Mouse (Mus musculus): Measurements from ENCODE around the gene Gm45716.

The Gm45716 gene

DNA sequence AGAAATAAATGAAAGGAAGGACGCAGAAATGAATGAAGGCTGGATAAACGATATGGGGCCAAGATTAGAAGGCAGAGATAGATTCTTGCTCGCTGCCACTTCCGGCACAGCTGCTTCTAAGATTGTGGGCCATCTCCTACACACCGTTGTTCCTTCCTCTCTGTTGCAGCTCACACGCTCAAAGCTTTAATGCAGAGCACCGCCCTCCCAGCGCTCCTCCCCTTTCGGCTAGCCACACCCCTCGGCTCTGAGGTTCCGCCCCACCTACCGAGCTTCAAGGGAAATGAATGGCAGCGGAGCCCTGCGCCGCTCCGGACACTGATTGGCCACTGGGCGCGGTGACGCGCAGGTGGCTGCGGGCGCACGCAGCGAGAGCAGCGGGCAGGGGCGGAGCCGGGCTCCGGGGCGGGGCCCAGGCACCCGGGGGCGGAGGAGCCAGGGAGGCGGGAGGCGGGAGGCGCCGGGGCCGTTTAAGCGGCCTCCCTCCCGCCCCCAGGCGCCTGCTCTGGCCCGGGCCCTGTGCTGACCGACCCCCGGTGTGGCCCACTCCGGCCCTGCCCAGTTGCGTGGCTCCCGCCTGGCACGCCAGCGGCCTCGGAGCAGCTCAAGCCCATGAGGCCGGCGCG, 61.7 kb downstream of the Gm45716 start, which contains the start of gene Mmd:
TSS of gene Mmd (plus strand) at position 432 of the 626 bp plus-strand sequence.
- DNase-seq (ENCODE audit: extremely low read depth, insufficient read length, low spot score): peak; percentile 99

DNA sequence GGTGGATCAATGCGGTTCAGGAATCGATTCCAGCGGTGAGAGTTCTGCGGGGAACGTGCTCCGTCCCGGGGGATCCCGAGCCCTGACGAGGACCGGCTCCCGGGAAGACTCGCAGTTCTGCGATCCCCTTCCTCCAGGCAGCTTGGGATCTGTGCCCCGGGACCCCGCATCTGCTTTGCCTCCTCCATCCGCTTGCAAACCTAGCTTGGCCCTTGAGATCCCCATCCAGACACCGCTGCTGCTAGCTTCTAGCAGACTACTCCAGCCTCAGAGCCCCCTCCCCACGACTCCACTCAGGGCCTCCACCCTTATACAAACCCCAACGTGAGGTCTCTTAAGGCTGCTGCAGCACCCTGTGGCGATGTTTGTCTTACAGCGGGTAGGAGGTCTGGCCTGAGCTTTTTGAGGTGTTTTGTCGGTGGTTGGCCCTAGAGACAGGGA, 62.2 kb downstream of the Gm45716 start:
- DNase-seq (ENCODE audit: extremely low read depth, insufficient read length, low spot score): no peak

DNA sequence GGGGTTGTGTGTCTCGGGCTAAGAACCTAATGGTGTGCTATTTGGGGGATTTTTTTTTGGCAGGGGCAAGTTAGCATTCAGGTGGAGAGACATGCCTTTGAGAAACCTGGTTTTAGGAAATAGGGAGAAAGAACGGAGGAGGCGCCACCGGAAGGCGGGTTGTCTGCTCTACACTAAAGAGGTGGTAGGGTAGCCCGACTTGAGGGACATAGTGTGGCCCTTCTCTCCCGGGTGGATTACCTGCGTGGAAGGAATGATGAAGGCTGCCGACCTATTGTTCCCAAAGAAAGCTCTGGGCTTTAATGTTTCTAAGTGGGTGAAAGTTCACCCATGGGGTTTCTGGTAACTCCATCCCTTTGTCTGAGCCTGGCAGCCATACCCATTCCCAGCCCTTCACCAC, 62.7 kb downstream of the Gm45716 start:
- DNase-seq (ENCODE audit: extremely low read depth, insufficient read length, low spot score): no peak

GRCm38 (mm10) chr11:90250730-90251129, 63.2 kb downstream of the Gm45716 start:
- DNase-seq (ENCODE audit: extremely low read depth, insufficient read length, low spot score): no peak

DNA sequence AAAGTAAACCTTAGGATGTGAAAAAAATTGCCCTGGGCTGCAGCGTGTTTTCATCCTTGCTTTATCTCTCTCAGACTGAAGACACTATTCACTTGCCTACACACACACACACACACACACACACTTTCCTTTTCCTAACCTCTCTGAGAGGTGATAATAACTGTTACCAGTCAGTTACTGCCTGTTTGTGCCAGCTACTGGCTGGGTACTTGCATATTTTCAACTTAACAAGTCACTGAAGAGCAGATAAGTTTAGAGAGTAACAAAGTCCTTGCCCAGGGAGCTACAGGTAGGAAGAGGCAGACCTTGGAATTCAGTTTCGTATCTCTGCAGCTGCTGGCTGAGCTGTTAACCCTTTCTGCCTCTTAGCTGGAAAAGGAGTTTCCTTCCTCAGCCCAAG, 64.4 kb downstream of the Gm45716 start:
- DNase-seq (ENCODE audit: extremely low read depth, insufficient read length, low spot score): peak; percentile 24

GRCm38 (mm10) chr11:90252366-90252765, 64.9 kb downstream of the Gm45716 start:
- peak; percentile 21 for DNase-seq (ENCODE audit: extremely low read depth, insufficient read length, low spot score)

- no peak for DNase-seq (ENCODE audit: extremely low read depth, insufficient read length, low spot score)
Observed at GRCm38 (mm10) chr11:90254536-90254935, 67.1 kb downstream of the Gm45716 start.

DNA sequence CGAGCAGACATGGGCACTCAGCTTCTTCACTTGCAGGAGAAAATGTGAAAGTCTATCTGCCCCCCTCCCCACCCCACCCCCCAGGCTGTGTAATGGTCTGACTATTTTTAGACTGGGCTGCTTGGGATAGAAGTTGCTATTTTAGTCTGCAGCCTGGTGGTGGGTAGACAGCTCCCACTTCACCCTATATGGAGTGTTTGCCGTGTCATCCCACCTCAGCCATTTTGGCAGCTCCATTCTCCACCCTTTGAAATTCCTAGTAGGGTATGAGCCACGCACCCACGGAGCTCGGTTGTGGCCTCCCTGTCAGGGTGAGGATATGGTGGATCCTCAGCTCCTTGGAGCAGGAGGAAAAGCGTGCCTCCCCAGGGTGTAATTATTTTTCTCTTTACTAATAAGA, 68.2 kb downstream of the Gm45716 start:
- DNase-seq (ENCODE audit: extremely low read depth, insufficient read length, low spot score): no peak

GRCm38 (mm10) chr11:90256833-90257525, 69.5 kb downstream of the Gm45716 start:
- no peak for DNase-seq (ENCODE audit: extremely low read depth, insufficient read length, low spot score)

DNA sequence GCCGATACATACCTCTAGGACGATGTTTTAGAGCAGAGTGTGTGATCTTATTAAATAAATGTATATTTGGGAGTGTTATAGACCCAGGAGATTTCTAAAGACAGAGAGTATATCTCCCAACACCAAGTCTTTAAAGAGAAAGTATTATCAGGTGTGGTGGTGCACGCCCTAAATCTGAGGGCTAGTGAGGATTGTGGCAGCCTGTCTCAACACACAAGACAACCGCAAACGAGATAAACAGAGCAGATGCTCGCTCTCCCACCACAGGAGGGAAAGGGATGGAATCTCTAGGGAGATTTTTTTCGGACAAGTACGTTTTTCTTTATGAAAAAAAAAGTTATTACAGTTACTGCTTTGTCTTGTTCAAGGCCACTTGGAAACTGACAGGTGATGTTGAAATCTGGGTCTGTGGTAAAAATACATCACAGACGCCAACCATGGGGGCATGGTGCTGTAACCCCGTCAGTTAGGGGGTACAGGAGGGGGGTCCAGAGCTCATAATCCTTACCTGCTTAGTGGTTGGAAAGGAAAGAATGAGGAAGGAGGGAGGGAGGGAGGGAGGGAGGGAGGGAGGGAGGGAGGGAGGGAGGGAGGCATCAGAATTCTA, 70.9 kb downstream of the Gm45716 start:
- DNase-seq (ENCODE audit: extremely low read depth, insufficient read length, low spot score): no peak

DNA sequence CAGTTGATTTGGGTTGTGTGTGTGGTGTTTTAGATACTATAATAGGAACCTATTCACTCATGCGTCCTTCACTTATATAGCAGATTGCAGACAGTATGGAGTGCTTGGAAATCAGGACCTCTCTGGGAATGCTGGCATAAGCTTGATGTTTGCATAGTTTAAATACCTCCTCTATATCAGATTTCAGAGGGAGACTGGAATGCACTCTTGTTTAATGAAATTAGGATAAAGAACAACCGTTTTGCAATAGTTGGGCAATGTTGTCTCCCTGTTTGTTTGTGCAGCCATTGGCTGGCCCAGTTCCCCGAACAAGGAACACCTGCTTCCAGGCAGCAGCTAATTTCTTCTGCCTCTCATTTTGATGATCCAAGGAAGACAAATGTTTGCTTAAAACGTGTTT, 71.6 kb downstream of the Gm45716 start:
- DNase-seq (ENCODE audit: extremely low read depth, insufficient read length, low spot score): no peak

DNA sequence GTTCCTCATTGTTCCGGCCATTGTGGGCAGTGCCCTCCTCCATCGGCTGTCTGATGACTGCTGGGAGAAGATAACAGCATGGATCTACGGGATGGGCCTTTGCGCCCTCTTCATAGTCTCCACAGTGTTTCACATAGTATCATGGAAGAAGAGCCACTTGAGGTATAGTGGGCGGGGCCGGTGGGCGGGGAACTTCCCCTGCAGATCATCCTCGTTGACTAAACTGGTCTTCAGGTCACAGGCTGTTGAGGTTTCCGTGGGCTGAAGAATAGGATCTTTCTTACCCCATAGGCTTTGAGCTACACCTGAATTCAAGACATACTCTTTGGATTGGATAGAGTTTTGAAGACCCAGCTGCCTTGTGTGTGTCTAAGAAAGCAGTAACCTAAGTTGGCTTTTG, 72.3 kb downstream of the Gm45716 start:
- DNase-seq (ENCODE audit: extremely low read depth, insufficient read length, low spot score): no peak

DNA sequence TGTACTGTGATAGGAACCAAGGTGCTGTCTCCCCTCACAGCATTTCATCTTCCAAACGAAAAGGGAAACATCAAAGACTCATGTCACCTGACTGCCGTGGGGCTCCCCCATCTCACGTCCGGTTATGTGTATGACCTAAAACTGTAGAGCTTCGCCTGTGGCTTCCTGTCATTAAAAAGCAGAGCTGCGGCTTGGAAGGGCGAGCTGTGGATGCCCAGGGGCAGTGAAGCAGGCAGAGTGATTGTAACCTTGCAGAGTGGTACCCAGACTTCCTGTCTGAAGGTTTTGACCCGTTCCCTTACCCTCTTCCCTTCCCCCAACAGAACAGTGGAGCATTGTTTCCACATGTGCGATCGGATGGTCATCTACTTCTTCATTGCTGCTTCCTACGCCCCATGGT, 76.7 kb downstream of the Gm45716 start:
- no peak for DNase-seq (ENCODE audit: extremely low read depth, insufficient read length, low spot score)

DNA sequence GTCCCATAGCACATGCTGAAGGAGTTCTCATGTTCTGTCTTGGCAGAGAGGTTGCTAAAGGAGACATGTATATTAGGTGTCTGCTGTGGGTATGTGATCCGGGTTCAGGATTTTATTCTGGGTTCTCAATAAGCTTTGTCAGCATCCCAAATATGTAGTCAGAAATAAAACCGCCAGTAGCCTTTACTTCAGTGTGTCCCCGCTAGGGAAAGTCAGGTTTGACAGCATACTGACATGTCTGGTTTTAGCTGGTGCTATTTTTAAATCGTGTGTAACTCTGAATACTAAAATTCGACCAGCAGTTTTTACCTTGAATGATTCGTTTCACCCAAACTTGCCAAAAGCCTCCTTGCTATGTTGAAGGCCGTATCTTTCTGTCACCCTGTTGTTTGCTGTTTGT, 78.1 kb downstream of the Gm45716 start:
- DNase-seq (ENCODE audit: extremely low read depth, insufficient read length, low spot score): no peak

DNA sequence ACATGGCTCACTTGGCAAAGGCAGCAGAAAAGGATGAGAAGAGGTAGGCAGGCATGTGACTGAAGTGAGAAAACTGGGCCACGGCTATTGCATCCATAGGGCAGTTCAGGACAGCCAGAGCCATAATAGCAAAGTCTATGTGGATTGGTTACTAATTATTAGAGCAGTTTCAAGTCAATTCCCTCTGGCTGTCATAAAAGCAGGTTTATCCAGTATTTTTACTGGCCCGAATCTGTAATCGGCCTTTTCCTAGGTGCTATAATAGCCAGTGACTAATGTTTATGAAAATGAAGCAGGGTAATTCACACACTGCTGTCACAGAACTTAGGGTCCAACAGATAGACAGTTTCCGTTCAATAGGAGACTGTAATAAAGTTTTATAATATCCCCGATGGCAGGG, 81.5 kb downstream of the Gm45716 start:
- DNase-seq (ENCODE audit: extremely low read depth, insufficient read length, low spot score): no peak

GRCm38 (mm10) chr11:90269398-90270123, 82.1 kb downstream of the Gm45716 start:
- no peak for DNase-seq (ENCODE audit: extremely low read depth, insufficient read length, low spot score)

GRCm38 (mm10) chr11:90270132-90270877, 82.8 kb downstream of the Gm45716 start:
- DNase-seq (ENCODE audit: extremely low read depth, insufficient read length, low spot score): no peak

- no peak for DNase-seq (ENCODE audit: extremely low read depth, insufficient read length, low spot score)
Observed at GRCm38 (mm10) chr11:90274187-90274586, 86.7 kb downstream of the Gm45716 start.

DNA sequence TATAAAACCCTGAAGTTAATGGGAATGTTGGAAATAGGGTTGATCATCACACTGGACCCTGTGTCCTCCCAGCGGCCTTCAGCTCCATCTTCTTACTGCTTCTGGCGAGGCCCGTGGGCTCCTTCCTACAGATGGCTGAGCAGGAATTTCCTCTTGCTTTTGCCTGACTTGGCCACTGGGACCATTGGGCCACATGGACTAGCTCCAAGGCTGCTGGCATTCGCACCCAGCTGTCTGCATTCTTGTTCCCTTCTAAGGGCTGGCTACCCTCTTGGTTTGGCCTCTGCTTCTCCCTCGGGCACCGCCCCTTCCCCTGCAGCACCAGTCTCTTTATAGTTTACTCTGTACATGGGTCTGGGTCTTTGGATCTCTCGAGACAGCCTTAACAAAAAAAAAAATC, 88.2 kb downstream of the Gm45716 start:
- no peak for DNase-seq (ENCODE audit: extremely low read depth, insufficient read length, low spot score)

GRCm38 (mm10) chr11:90276150-90276549, 88.7 kb downstream of the Gm45716 start:
- DNase-seq (ENCODE audit: extremely low read depth, insufficient read length, low spot score): no peak

DNA sequence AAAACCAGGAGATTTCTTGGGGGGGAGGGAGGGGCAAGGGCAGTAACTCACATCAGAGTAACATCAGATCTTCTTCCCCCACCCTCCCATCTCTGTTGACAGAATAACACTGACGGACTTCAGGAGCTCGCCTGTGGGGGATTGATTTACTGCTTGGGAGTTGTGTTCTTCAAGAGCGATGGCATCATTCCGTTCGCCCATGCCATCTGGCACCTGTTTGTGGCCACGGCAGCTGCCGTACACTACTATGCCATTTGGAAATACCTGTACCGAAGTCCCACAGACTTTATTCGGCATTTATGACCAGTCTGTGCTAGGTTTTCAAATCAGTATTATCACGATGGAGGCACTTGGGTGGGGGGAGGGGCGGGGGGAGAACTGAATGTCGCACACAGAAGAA, 89.1 kb downstream of the Gm45716 start:
- DNase-seq (ENCODE audit: extremely low read depth, insufficient read length, low spot score): no peak

Measured in 3134 (cell line).